Mouse (Mus musculus): Measurements from ENCODE around the gene Tcirg1.

DNA sequence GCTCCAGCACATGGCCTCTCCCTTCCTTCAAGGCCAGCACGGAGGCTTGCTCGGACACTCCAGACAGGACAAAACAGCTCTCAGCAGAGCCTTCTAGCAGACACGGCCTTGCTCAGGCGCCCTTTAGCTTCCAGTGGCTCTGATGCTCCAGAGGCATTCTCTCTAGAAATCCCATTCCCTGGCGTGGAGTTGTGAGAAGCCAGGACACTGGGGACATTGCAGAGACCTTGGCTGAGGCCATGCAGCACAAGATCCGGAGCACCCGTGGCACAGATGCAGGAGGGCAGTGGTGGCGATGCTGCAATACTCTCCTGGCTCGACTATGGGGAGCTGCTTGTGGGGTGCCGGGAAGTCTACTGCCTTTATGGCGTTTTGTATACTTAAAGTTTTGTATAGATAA is 9.8 kb upstream of the Tcirg1 start:
- TF ChIP-seq CTCF (IDR thresholded peaks at IDR 0.05) (no peak), EP300 (IDR thresholded peaks at IDR 0.05; ENCODE audit: insufficient read depth, low read depth, low read length) (no peak), POLR2A (IDR thresholded peaks at IDR 0.05; ENCODE audit: insufficient read depth, low read depth, low read length) (no peak)
